Mouse (Mus musculus) E14TG2a.4 (cell line): ENCODE results near the gene Cpa4.

Experiments used
- CTCF ChIP-seq: conservative IDR thresholded peaks from 2 replicates; pipeline ENCODE4 v1.5.1; 2014; ENCODE audit warnings: low read length
- POU5F1 ChIP-seq: IDR thresholded peaks from 2 replicates; pipeline ENCODE4 v1.6.1; 2014; ENCODE audit warnings: low read length, borderline replicate concordance

DNA sequence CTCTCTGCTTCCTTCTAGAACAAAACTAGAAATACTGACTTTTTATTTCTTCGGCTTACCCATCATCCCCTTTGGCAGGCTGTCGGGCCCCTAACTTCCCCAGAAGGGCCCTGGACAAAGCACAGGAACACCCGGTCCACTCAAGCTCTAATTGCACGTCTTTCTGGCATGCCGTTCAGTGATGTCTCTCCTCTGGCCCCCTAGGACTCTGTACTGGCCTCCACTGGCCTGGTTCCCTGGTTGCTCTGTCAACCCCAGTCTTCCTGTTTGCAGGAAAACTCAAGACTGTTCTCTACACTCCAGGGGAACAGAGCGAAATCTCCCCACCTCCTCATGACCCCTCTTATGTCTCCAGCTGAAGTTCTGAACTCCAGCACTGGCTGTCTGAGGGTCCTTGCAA lies 50.6 kb downstream of the Cpa4 start:
- no peak for TF ChIP-seq CTCF
- no peak for TF ChIP-seq POU5F1
